Mouse (Mus musculus) bone marrow macrophage, adult 2 months (primary cell): ENCODE measurements around the gene Szrd1.

ENCODE experiments used
- CTCF ChIP-seq: IDR thresholded peaks from 2 replicates; pipeline ENCODE4 v1.5.1; 2012; ENCODE audit warnings: low read depth, mild to moderate bottlenecking, low read length, moderate library complexity
- POLR2A ChIP-seq: IDR thresholded peaks from 2 replicates; pipeline ENCODE4 v1.6.1; 2012; ENCODE audit warnings: mild to moderate bottlenecking, low read depth, low read length, borderline replicate concordance

GRCm38 (mm10) chr4:141123065-141123464, 16.5 kb downstream of the Szrd1 start:
- TF ChIP-seq POLR2A = no peak
- no peak for TF ChIP-seq CTCF
